Mouse (Mus musculus) central nervous system, embryonic 18 days (tissue): ENCODE results near the gene Hoxa2. TPM values are rescaled to one million over a fixed set of nuclear protein-coding genes. Genes with fewer than 3 reads are reported as not detected.

Experiments used
- polyA plus RNA-seq: library from polyadenylated mRNA; depleted of rRNA; stranded (reverse); fragments of >200 nt; gene quantifications from 2 replicates; pipeline ENCODE4 v1.2.3, GENCODE M21; 2012; rRNA removed

Hoxa2 gene
- 0.32 and 2.1 TPM in 2 replicates for polyA plus RNA-seq

DNA sequence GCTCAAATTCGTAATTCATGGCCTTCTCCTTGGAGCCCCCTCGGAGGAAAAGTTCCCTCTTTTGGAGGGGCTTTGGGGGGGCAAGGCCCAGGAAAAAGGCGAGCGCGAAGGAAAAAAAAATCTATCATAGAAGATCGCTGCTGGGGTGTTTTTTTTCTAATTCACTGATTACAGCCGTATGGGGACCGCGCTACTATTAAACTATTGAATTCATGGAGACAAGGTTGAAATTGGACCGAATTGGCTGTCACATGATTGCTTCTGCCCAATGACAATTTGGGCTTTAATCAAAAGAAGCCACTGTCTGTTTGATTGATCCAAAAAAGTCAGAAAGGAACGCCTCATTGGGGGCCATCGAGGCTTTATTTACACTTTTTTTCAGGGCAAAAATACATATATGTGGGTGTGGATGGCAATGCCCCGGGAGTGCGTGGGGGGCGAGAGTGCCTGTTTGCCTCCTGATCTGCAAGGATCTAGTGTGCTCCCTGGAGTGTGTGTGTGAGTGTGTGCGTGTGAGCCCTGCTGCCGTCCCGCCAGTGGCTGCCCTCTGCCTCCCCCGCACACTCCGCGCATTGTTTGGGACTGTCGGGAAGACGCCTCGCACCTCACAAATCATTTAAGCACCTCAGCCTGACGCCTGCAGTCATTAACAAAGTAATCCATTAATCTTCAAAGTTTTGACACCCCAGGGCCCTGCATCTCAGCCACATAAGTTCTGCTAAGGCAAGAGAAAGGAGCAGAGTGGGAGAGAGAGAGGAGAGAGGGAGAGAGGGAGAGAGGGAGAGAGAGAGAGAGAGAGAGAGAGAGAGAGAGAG is at the start of gene Hoxa2:
Hoxa2 (minus strand) TSS at position 206 of the 815 bp plus-strand sequence.

DNA sequence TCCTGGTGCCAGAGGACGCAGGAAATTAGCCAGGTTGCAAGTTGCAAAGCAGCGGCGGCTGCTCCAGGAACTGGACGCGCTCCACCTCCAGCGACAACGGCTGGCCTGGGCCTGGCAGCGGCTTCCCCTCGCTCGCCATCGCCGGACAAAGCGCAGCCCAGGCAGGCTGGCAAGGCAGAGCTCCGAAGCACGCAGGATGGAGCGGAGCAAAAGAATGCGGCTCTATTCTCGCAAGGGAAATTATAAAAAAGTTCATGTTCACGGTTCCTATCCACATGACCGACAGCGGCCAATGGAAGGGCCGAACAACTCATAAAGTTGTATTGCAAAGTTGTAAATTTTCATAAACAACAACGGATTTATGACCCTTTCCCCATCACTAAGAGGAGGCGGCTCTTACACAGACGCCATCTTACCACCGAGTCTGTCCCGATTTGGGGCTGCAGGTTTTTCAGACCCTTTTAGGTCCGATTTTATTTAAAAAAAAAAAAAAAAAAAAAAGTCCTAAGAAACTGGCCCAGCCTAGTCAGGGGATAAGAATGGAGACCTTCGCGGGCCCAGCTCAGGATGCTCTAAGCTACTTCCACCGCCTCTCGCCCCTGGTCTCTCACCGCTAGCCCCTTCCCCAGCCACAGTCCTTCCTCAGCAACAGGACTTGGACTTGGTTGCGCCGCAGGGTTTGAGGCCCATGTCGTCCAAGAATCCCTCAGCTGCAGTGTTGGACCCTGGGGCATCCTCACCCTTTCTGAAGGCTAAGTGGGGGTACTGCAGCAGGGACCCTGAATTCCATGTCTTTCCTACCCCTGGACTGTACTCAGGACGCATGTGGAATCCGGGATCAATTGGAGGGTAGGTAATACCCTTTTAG is 48.7 kb upstream of the Hoxa2 start, which contains the start of the genes Hoxa3 and Gm28308:
Hoxa3 (minus strand) TSS at position 218 of the 868 bp plus-strand sequence.
Gm28308 (minus strand) TSS at position 221 of the 868 bp plus-strand sequence.

DNA sequence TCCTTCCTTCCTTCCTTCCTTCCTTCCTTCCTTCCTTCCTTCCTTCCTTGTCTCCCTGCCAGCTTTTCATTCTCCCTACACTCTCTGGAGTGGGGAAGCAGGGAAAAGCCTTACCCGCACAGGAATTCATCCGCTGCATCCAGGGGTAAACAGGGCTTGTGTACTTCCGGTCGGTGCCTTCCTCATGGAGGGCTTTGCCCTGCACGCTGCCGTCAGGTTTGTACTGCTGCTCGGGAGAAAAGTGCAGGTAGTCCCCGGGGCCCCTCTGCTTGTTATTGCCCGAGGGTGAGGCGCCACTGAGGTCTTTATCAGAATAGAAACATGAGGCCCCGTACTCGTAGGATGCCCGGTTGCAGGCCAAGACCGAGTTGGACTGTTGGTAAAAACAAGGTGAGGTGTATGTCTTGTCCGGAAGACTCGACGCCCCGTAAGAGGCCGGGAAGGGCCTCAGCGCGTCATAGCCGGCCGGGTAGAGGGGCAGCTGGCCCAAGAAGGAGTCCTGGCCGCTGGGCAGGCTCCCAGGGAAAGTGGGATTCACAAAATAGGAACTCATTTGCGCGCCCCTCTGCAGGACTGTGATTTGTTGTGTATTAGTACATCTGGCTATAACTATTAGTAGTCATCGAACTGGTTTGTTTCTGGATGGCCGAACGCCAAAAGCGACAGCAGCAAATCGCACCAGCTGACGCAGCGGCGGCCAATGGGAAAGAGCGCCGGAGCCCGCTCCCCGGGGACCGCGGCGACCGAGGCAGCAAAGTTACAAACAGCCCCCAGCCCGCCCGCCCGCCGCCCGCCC is 43.6 kb upstream of the Hoxa2 start, which contains the start of gene Hoxa6:
Hoxa6 (minus strand) TSS at position 651 of the 796 bp plus-strand sequence.

DNA sequence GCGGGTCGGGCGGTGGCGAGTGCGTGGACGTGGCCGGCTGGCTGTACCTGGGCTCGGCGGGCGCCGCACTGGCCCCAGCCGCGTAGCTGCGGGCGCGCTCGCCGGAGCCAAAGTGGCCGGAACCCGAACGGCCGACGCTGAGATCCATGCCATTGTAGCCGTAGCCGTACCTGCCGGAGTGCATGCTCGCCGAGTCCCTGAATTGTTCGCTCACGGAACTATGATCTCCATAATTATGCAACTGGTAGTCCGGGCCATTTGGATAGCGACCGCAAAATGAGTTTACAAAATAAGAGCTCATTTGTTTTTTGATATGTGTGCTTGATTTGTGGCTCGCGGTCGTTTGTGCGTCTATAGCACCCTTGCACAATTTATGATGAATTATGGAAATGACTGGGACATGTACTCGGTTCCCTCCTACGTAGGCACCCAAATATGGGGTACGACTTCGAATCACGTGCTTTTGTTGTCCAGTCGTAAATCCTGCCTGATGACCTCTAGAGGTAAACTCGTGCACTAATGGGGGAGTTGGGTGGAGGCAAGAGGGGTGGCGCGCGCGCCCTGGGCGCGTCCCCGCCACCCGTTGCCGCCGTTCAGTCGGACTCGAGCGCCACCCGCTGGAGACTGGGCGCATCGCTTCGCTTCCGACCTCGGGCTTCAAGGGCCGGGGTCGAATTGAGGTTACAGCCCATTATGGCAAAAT is 39.6 kb upstream of the Hoxa2 start, which contains the start of gene Hoxa5:
Hoxa5 (minus strand) TSS at position 538 of the 703 bp plus-strand sequence.

DNA sequence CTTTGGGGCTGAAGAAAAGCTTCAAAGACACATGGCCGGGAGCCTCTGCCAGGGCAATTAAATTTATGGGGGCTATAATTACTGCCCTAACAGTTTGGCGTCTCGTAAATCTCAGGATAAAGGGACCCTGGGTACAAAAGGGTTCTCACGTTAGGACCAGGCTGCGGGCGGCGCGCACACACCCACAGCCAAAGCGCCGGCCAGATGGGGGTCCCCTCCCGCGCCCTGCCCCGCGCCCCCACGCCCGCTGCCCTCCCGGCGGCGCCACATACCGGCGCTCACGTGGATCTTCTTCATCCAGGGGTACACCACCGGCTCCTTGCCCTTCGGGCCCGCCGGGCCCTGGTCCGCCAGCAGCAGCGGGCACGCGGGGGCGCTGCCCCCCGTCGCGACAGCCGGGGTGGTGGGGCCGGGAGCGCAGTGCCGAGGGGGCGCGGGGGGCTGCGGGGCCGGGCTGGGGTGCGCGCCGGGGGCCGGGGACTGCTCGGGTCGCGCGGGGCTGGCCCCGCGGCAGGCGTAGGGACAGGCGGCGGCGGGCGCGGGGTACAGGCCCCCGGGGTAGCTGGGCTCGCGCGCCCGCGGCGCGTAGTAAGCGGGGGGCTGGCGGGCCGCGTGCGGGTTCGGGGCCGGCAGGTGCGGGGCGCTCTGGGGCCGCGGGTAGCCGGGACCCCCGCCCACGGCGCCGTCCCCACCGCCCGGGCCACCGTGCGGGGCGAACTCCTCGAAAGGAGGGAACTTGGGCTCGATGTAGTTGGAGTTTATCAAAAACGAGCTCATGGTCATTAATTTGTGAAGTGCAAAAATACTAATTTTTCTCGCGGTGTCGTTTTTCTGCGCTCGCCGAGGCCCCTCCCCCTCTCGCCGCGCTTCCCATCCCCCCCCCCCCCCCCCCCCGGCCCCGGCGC is 26.5 kb upstream of the Hoxa2 start, which contains the start of gene Hoxa4:
Hoxa4 (minus strand) TSS at position 848 of the 905 bp plus-strand sequence.

DNA sequence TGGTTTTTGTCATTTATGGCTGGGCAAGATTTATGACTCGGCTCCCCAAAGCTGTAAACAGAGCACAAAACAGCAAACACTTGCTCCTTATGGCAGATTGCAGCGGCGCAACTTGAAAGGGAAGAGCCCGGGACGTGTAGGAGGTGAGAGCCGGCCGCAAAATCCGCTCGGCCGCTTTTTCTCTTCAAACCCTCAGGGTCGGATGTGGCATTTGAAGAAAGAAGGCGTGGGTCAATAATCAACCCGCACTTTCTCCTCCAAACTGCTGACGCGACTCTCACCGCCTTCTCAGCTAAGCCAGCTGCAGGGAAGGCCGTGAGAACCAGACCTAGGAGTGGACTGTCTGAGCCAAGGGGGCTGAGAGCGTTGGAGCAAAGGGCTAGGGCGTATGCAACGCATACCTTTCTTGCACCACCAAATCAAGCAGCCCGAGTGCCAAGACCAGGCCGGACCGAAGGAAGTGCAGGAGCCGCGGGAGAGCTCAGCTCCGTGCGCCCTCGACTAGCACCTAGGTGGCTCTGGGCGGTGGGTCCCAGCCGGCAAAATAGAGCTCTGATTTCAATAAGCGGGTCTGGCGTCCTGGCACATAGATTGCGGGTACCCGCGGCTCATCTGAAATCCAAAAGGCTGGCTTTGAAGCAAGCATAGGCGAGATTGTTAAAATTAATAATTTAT is 12.6 kb upstream of the Hoxa2 start, which contains the start of gene 5730596B20Rik:
5730596B20Rik (plus strand) TSS at position 438 of the 675 bp plus-strand sequence.

DNA sequence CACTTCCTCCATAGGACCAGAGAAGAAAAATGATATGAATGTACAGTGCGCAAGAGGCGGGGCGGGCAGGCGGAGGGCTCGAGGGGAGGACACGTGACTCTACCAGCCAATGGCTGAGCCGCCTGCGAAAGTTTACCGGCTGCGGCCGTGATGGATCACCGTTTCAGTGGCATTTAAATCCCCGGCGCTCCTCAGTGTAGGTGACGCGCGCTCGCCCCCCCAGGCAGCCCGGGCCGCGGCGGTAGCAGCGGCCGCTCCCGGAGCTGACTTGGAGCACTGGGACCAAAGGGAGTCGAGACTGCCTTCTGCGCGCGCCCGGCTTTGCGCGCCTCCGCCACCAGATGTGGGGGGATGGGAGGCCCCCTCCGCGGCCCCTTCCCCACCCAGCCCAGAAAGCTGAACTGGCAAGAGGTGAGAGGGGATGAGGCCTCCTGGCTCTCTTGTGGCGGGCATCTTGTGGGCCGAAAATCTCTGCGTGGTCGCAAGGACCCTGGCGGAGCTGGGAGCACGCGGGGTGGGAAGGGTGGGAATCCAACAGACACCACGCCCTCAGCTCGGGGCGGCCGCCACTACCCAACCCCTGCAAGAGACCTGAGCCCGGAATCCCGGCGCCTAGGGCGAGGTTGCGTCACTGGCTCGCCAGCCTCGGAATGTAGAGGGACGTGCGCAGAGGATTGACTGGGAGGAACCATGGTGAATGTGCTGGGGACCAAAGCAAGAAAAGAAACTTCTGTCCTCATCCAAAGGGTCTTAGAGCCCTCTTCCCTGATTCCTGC is 6.2 kb downstream of the Hoxa2 start, which contains the start of gene Hoxa1:
Hoxa1 (minus strand) TSS at position 42 of the 776 bp plus-strand sequence.

Other genes with a start within 250 kb of the Hoxa2 start
- 7.5 and 8.6 TPM in 2 replicates for gene Skap2, start 152.3 kb downstream of the Hoxa2 start, polyA plus RNA-seq
- gene Hoxa1, start 6.5 kb downstream of the Hoxa2 start, polyA plus RNA-seq, result 0.11 and 0.14 TPM in 2 replicates
- gene 5730596B20Rik, start 12.7 kb upstream of the Hoxa2 start, polyA plus RNA-seq, result 0.04 TPM in 1 of 2 replicates, not detected in the other
- 0.44 TPM in 1 of 2 replicates, not detected in the other for gene Hoxa4, start 26.9 kb upstream of the Hoxa2 start, polyA plus RNA-seq
- gene Hoxa5, start 39.8 kb upstream of the Hoxa2 start, polyA plus RNA-seq, result 0.05 and 0.43 TPM in 2 replicates
- gene Hoxa6, start 43.9 kb upstream of the Hoxa2 start, polyA plus RNA-seq, result not detected in 2 replicates
- gene Hoxa3, start 48.5 kb upstream of the Hoxa2 start, polyA plus RNA-seq, result 0.10 and 0.80 TPM in 2 replicates
- gene Gm28308, start 48.5 kb upstream of the Hoxa2 start, polyA plus RNA-seq, result not detected in 2 replicates
- gene Hoxa7, start 57.0 kb upstream of the Hoxa2 start, polyA plus RNA-seq, result not detected in 2 replicates
- 0.08 TPM in 1 of 2 replicates, not detected in the other for gene Hoxa9, start 66.3 kb upstream of the Hoxa2 start, polyA plus RNA-seq
- gene Hoxa10, start 76.0 kb upstream of the Hoxa2 start, polyA plus RNA-seq, result not detected in 2 replicates
- gene Hoxa11, start 81.0 kb upstream of the Hoxa2 start, polyA plus RNA-seq, result not detected in 2 replicates
- gene Hoxa13, start 96.0 kb upstream of the Hoxa2 start, polyA plus RNA-seq, result not detected in 2 replicates
- 0.51 and 0.69 TPM in 2 replicates for gene Evx1, start 148.7 kb upstream of the Hoxa2 start, polyA plus RNA-seq